Mouse (Mus musculus) erythroblast, embryonic 14.5 days (primary cell): ENCODE measurements around the gene Otulin.

Experiments used
- GATA1 ChIP-seq: IDR thresholded peaks from 2 replicates; pipeline ENCODE4 v1.6.1; 2012; ENCODE audit warnings: low read length, inconsistent platforms, mixed read lengths
- TAL1 ChIP-seq: IDR thresholded peaks from 3 replicates; pipeline ENCODE4 v1.6.1; 2012; ENCODE audit warnings: low read length, inconsistent platforms, mixed read lengths

DNA sequence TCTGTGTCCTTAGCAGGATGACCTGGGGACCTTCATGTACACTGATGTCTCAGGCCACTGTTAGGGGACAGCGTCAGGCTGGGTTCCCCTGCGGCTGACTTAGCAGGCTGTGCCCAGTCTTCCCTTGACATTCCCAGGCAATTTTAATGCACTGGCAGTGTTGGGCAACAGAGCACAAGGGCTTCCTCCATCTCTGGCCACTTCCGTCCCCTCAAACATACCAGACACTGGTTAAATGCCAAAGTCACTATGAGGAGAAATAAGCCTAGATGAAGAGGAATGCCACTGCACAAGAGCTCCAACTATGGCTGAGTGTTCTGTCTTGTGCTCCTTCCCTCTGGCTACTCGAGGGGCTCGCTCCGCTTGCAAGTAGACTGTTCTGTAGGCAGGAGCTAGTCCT, 42.7 kb upstream of the Otulin start:
- TF ChIP-seq TAL1 (no peak), GATA1 (no peak)
